Mouse (Mus musculus): ENCODE results near the gene Arhgap15.

Arhgap15 gene

DNA sequence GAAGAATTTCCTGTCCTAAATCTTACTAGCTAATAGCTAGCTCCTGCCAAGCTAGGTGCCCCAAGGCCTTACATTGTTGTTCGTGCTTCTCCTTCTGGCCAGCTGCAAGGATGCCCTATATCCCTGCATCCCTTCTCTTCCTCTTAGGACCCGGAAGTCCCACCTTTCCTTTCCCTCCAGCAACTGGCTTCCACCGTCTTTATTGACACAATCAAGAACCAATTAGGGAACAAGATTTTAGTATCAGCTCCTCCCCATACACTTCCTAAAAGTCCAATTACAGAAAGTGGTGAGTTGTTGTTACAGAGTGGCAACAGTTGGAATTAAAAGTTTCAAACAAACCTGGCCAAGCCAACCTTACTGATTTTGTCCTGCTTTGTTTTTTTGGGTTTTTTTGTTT lies 183.1 kb downstream of the Arhgap15 start:
- DNase-seq (ENCODE audit: low spot score): no peak

DNA sequence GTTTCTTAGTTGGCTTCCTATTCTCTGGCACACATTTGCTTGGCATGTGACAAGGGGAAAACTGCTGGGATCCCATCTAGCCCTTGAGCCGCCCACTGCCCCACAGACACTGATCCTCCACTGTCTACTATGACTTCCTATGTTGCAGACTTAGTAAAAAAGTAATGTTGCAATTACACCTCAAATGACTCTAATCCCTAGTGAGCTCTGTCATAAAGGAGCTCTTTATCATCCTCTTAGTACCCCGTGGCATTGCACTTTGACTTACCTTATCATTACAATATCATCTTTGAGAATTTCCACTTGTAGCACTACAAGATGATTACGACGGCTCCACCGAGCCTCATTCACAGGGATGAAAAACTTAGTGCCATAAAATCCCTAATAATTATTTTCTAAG lies 190.6 kb downstream of the Arhgap15 start:
- DNase-seq (ENCODE audit: low spot score): no peak

DNA sequence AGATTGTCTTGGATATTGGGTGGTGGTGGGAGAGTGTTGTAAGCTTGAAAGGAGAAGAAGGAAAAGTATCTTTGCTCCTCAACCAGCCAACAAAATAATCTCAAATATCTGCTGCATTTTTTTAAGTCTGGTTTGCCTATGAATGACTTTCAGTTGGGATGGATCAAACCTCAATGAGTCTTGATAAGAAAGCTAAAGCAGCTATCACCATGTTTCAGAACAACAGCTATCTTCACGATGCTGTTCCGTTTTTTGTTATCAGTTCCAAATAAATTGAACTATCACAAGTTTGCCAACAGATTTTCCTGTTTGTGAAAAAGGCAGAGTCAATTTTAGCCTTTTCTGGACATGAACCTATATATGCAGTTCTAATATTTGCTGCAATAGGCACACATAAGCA lies 197.1 kb downstream of the Arhgap15 start:
- DNase-seq (ENCODE audit: low spot score): no peak

DNA sequence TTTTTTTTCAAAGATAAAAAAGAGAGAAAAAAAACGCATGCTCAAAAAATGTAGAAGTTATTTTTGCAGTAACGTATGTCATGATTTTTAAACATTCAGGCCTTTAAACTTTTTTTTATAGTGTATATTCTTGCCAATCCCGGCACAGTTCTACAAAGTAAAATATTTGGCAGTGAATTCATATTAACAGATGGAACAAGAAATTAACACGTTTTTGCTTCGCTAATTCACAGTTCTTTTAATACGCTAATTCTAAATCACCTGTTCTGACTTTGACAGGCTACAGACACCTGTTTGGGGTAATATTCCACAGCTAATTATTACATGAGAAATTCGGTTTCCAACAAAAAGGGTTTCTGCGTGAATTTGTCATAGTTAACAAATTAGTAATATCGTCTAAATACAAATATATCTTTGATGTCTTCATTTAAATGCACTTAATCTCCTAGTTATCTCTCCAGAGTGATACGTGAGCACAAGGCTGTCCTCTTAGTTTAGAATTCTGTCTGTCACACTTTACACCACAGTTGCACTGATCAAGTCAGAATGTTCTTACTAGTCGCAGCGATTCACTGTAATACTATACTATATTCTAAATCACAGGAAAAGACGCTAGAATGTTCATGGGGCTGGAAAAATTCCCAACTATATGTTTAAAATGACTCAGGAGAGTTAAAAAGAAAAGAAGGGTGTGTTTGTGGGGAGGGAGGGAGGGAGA lies 201.3 kb downstream of the Arhgap15 start:
- peak; percentile 36 for DNase-seq (ENCODE audit: low spot score)

DNA sequence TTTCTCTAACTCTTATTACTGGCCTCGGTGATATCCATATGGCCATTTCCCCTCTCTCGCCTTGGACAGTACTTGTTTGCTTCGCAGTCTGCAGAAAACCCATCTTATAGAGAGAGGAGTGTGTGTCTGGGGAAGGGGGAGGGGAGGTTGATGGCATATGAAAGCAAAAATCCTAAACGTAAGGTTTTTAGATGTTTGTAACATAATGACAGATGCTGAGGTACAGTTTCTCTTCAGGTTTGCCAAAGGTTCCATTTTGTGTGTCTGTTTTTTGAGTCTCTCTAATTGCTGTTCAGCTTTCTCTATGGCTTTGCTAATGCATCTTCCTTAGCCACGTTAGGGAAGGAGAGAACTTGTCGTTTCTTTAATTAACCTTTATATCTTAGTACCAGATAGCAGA lies 202.1 kb downstream of the Arhgap15 start:
- no peak for DNase-seq (ENCODE audit: low spot score)

DNA sequence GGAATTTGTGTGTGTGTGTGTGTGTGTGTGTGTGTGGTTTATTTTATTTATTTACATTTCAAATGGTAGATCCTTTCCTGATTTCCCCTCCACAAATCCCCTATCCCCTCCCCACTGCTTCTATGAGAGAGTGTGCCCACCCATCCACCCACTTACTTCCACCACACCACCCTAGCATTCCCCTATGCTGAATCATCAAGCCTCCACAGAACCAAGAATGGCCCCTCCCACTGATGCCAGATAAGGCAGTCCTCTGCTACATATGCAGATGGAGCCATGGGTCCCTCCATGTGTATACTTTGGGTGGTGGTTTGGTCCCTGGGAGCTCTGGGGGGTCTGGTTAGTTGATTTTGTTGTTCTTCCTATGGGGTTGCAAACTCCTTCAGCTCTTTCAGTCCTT lies 210.6 kb downstream of the Arhgap15 start:
- DNase-seq (ENCODE audit: low spot score): no peak

DNA sequence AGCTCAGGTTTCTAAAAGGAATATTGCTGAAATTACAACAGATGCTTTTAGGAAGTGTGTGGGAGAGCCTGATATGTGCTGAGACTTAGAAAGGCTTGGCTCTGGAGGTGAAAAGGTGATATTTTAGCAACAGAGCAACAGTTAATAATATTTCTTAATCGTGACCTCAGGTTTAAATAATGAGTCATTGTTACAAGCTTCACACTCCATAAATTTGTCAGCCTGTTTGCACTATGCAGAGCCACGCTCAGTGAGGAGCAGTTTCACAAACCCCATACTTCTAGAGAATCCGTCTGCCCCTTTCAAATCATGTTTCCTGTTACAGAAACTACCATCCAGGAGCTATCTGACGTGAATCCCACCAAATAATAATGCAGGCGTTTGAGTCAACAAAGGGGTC lies 213.8 kb downstream of the Arhgap15 start:
- DNase-seq (ENCODE audit: low spot score): no peak

DNA sequence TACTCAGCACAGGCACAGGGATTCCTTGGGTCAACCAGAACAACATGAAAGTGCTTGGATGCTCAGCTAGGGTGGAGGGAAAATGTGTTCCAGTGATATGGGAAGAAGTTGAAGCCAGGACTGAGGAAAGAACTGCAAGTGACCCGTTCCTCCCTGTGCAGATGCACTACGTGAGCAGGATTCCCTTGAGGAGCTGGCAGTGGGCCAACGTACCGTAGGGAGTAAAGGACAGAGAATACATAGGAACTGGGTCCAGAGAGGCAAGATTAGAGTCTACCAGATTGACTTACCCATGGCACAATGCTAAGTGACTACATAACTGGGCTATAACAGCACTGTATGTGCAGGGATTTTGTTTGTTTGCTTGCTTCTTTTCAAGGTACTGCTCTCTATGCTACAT lies 220.0 kb downstream of the Arhgap15 start:
- DNase-seq (ENCODE audit: low spot score): no peak

DNA sequence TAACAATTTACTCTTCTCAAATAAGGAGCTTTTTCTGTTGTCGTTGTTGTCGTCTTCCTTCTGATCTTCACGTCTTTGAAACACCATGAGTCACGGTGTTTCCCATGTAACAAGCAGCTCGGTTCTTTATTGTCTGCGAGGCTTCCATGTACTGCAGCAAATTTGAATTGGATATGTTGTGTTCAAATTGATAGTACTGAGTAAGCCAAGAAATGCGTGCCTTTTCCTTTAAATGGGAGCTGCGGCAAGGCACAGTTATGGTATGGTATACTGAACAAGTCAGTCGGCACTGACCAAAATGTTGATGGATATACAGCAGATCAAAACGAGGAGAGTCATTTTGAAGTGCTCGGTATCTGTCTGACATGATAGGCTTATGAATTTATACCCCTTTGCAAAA lies 229.1 kb downstream of the Arhgap15 start:
- no peak for DNase-seq (ENCODE audit: low spot score)

DNA sequence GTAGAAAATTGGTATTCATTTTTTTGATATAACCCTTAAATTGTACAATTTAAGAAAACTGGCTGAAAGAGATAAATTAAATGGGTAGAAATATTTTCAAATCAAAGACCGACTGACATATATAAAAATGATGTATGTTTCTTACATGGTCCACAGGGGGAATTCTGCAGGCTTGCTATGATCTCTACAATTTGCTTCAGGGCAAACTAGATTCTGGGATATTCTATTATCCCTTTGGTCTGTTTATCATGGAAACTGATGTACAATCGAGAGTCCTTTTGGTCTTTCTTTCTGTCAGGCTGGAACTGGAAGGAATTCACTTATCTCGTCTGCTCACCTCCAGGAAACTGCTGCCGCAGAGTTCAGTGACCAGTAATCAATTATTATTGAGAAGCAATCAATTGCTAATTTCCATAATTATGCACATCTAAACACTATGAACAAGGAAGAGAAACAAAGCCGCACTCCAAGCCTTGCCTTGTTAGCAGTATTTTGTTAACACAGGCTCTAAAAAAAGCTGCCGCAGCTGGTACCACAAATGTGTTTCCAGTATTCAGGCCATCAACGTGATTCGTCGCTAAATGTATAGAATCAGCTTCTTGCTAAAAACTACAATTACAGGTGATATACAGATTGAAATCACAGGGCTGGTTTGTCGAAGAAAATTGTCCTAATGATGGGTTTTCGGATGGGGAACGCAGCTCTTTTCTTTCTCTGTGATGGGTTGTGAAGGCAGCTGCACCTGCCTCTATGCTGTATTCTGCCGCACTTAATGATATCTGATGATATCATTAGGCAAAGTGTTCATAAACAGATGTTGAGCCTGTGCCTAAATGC lies 229.8 kb downstream of the Arhgap15 start:
- DNase-seq (ENCODE audit: low spot score): peak; percentile 27

DNA sequence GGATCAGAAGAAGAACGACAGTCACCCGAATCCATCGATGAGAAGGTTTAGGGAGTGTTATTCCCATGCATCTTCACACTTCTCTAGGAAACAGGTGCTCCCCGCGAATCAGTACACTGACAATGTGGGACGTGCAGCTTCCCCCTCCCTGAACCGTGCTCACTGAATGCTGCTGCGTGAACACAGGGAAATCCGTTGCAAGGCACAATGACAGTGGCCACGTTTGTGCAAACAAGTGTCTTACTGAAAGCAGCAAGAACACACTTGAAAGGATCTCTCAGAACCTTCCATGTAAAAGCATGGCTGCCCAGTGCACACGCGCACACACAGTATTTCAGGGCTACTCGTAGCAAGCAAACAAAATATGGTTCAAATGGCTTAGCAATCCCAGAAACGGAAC lies 237.4 kb downstream of the Arhgap15 start:
- no peak for DNase-seq (ENCODE audit: low spot score)

DNA sequence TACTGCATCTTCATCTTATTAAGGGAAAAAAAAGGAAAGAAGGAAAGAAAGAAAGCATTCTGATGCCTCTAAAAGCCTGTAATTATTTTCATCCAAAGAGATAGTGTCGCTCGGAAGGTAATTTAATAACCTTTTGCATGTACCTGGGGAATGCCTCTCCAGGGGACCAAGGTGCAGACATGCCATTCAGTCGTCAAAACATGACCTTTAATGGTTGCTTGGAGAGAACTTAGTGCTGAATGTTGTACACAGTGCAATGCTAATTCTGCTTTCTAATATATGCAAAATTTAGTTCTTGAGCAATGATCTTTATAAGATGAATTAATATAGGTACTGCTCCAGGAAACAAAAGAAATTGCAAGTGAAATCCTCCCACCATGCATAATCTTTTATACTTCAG lies 239.3 kb downstream of the Arhgap15 start:
- no peak for DNase-seq (ENCODE audit: low spot score)

DNA sequence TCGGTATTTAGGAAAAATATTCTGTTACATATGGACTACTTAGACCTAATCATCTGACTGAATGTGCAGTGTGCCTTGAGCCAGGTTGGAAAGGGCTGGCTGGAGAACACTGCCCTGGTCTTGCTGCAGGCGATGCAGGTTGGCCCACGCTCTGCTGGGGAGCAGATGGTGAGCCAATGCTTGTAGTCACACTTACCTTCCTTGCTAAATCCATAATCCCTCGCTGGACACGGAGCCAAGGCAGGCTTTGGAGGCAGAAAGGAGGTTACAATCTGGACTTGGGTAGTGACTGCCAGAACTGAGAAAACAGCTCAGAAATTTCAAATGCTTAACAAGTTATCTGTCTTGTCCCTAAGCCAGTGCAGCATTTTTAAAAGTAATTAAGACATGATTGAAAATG lies 241.2 kb downstream of the Arhgap15 start:
- DNase-seq (ENCODE audit: low spot score): no peak

DNA sequence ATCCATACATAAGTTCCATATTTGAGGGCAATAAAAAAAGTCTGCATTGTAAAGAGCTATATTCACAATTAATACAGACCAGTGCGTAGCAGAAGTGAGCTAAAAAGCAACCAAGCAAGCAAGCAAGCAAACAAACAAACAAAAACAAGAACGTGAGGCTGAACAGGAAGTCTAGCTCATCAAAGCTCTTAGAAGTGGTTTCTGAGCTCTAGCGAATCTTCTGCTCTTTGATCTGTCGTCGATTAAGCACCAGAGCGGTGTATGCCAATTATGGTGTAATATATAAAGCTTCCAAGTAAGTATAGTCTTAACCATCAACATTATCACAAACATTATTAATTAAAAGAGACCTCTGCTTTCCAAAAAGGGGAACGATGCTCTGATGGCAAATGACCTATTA lies 243.9 kb downstream of the Arhgap15 start:
- DNase-seq (ENCODE audit: low spot score): no peak

DNA sequence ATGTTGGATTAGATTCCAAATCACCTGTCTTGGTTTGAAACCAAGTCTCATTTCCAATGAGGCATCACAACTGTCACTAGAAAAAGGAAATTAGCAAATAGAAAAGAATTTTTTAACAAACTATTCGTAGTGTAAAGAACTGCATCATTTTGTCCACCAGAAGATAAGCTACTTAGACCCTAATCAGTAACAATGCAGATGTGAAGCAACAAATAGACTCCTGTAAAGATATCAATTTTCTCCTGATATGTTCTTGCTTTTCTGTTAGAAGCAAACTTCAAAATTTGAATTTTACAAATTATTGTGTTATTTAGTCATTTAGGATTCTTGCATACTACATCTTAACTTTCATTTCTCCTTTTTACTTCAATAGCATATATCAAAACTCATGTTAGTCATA lies 253.8 kb downstream of the Arhgap15 start:
- DNase-seq (ENCODE audit: low spot score): no peak

DNA sequence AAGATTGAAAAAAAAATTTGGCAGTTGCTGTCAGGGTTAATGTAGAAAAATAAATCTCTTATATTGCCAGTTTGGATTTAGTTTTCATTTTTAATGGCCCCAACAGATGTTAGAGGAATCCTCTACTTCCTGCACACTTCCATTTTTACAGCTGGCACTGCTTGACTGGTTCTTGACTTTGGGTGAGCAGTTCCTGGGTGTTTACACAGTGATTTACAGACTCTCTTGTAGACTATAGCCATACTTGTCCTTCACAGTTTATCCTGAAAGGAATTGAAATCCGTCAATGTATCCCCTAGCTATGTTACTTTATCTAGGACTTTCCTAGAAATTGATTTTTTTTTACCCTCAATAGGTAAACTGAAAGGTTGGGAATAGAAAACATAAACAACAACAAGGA lies 261.6 kb downstream of the Arhgap15 start:
- DNase-seq (ENCODE audit: low spot score): no peak

DNA sequence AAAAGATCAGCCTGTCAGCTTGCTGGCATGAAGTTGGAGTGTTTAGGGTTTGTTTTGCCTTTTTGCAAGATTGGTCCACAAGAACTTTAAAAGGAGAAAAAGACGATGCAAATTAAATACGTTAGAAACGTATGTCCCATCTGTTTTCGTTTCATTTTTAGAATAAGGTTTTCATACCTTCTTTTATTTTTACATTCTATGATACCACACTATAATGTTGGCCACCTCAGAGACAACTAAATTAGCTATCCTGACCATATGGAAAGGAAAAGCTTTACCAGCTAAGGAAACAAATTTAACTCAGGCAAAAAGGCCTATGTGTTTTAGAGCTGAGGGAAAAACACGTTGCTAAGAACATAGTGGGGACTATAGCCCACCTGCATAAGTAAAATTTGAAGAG lies 264.8 kb downstream of the Arhgap15 start:
- DNase-seq (ENCODE audit: low spot score): no peak

DNA sequence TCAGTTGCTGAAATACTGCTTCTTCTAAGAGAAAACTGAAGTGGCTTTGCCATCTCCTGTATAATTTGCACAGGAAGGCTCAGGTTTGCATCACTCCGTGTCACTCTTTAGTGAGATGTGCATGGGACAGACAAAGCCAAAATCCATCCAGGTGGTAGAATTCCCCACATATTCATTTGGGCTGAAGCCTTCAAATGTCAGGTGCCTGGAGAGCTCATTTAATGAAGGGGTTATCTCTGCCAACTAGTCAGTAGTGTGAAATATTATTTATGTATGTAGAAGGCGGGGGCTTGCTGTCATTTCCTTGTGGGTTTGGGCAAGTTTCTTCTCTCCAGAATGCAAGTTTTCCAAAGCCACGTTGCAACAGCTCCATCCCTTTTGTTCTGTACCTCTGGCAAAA lies 268.1 kb downstream of the Arhgap15 start:
- no peak for DNase-seq (ENCODE audit: low spot score)

DNA sequence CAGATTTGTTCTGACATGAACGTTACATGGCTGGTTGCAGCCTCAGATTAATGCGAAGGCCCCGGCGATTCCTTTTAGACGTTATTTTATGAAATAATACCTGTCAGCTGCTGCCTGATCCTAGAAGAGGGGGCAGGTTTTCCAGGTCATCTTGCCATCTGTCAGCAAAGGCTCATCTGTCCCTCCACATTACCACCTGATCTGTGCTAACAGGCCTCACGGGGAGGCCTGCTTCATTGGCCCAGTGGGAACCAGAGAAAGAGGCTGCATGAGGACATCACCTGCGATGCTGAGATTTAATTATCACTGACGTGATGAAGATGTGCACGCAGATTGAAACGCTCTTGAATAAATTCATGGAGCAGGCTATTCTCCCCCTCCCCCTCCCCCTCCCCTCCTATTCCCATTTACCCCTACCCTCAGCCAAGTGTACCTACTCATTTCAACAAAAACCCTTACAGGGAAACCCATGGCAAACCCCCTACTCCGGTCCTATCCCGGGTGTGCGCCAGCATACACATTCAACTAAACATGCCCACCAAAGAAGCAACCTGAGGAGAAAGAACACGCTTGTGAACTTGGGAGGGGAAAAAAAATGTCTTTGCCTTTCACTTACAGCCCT lies 268.9 kb downstream of the Arhgap15 start:
- no peak for DNase-seq (ENCODE audit: low spot score)

DNA sequence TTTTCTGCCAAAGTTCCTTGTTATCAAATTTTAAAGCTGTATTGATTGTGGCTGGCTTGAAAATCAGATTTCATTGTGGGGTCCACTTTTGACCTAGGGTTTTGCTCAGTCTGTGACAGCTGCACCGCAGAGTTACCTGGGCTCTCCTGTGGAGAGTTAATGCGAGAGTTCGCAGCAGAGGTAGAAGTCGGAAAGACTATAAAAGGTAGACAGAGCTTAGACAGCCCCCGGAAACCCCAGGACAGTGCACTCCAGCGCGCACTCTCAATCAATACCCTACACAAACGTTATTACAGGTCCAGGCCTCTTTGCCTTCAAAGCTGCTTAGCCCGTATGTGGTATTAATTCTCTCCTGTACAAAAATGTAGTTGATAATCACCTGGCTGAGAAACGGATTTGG lies 269.4 kb downstream of the Arhgap15 start:
- no peak for DNase-seq (ENCODE audit: low spot score)

DNA sequence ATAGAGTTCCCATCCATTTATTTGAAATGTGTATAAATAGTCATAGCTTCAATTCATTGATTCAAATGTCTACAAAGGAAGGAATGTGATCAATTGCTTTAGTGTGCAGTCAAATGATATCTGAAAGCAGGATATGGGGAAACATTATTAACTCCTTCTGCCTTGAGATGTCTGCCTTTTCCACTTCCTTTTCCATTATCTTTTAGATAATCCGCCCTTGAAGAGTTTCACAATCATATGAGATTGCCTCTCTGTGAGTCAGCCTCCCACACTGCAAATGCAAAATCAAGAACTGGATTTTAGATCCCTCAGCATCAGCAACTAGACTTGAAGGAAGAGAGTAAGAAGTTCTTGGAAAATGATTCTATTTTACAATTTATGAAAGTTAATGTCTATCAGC lies 276.1 kb downstream of the Arhgap15 start:
- DNase-seq (ENCODE audit: low spot score): no peak

DNA sequence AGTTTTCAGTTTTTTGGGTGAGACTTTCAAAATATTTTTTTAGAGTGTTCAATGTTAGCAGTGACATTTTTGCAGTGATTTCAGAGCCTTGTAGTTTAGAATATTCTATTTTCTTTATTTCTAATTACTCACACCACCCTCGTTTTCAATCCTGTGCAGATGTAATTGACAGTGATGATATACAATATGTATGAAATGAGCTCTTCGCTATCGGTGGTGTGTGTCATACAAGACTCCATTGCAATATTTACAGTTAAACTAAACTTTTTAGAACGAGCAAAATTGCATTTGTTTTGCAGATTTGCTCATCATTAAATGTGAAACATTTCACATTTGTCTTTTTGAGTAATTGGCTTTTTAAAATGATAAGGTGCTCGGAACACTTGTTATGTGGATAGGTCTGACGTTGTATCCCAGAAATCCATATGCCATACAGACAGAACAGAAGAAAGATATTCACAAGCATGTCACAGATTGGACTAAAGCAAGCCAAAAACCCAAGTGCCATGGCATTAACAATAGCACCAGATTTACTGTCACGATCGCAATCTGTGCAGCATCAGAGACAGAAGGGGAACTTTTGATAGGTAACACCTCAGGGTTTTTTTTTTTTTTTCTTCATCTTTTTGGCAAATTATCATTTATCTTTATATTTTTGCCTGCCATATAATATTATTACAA lies 280.6 kb downstream of the Arhgap15 start:
- peak; percentile 51 for DNase-seq (ENCODE audit: low spot score)

DNA sequence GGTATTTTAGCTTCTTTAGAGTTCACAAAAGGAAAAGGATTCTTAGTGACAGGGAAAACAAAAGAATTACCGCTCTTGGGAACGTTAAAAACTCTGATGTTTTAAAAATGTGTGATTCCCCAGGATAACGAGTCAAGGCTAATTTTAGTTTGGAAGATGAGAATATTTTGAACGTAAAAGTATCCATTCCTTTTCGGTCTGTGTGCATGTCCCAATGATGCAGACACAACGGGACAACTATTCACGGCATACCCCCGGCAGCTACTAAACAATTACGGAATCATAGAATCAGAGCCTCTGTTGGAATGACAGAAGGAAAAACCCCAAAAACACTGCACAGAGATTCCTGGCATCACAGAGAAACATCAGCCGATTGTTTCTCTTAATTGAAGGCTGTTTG lies 281.2 kb downstream of the Arhgap15 start:
- no peak for DNase-seq (ENCODE audit: low spot score)
